Mouse (Mus musculus) ES-E14 (cell line): Measurements from ENCODE around the gene Prss3. TPM values are rescaled to one million over a fixed set of nuclear protein-coding genes. Genes with fewer than 3 reads are reported as not detected.

Experiments
- DNase-seq: peaks from one replicate; pipeline ENCODE4 v3.0.0-alpha.2; 2013; ENCODE audit warnings: low read depth, low spot score
- H3K27ac ChIP-seq: 2 replicates; pipeline ENCODE4 v1.5.1; 2012; ENCODE audit warnings: low read depth, mild to moderate bottlenecking, low read length, moderate library complexity, mixed read lengths; ENCODE audit not compliant: poor library complexity, insufficient read depth, severe bottlenecking
- H3K36me3 ChIP-seq: 2 replicates; pipeline ENCODE4 v1.6.1; 2012; ENCODE audit warnings: mild to moderate bottlenecking, low read length, moderate library complexity, mixed read lengths; ENCODE audit not compliant: control insufficient read depth, poor library complexity, insufficient read depth, severe bottlenecking
- H3K4me1 ChIP-seq, 2 experiments: fragments of 150-350 bp in 1 of 2; sonication (generic) in 1 of 2; 2 replicates each; pipeline ENCODE4 v1.6.1; 2012; ENCODE audit warnings: low read length in 2 of 2, mild to moderate bottlenecking in 1 of 2, mixed read lengths in 1 of 2; ENCODE audit not compliant: control insufficient read depth in 2 of 2, insufficient read depth in 2 of 2, poor library complexity in 1 of 2
- H3K4me3 ChIP-seq, 2 experiments: fragments of 150-350 bp in 1 of 2; sonication (generic) in 1 of 2; 2 replicates each; pipeline ENCODE4 v1.5.1; 2012; ENCODE audit warnings: low read length in 2 of 2, low read depth in 1 of 2, mild to moderate bottlenecking in 1 of 2, mixed read lengths in 1 of 2; ENCODE audit not compliant: insufficient read depth in 1 of 2, poor library complexity in 1 of 2, severe bottlenecking in 1 of 2
- H3K9ac ChIP-seq: 2 replicates; pipeline ENCODE4 v1.6.1; 2012; ENCODE audit warnings: low read depth, mild to moderate bottlenecking, low read length, mixed read lengths; ENCODE audit not compliant: poor library complexity, insufficient read depth, severe bottlenecking
- H3K9me3 ChIP-seq: fragments of 150-350 bp; sonication (generic); 2 replicates; pipeline ENCODE4 v1.6.1; 2012; ENCODE audit warnings: low read depth, mild to moderate bottlenecking, low read length; ENCODE audit not compliant: control insufficient read depth, insufficient read depth
- CHD2 ChIP-seq: IDR thresholded peaks from 2 replicates; pipeline ENCODE4 v1.6.1; 2014; ENCODE audit warnings: mild to moderate bottlenecking, low read depth, low read length, inconsistent platforms
- HCFC1 ChIP-seq: IDR thresholded peaks from 2 replicates; pipeline ENCODE4 v1.6.1; 2012; ENCODE audit warnings: low read length, inconsistent platforms, borderline replicate concordance; ENCODE audit not compliant: insufficient read depth
- MAFK ChIP-seq: IDR thresholded peaks from 2 replicates; pipeline ENCODE4 v1.6.1; 2014; ENCODE audit warnings: mild to moderate bottlenecking, low read depth, low read length, inconsistent platforms; ENCODE audit not compliant: insufficient read depth
- ZC3H11A ChIP-seq: IDR thresholded peaks from 2 replicates; pipeline ENCODE4 v1.6.1; 2012; ENCODE audit warnings: low read depth, mild to moderate bottlenecking, inconsistent platforms, low read length, borderline replicate concordance
- ZNF384 ChIP-seq: IDR thresholded peaks from 2 replicates; pipeline ENCODE4 v1.6.1; 2012; ENCODE audit warnings: low read depth, low read length, inconsistent platforms
- in situ Hi-C, 2 experiments: fragments of 600-800 bp; cut with MboI; formaldehyde crosslinking; loops; one replicate each; pipeline ENCODE4 v1.15.1; 2025; ENCODE audit warnings: low sequenced_read_pairs in 2 of 2, inconsistent platforms in 1 of 2; ENCODE audit not compliant: unreplicated experiment in 2 of 2
- total RNA-seq: library from RNA; depleted of rRNA; stranded (reverse); fragments of 300-350 nt; gene quantifications from 2 replicates; pipeline ENCODE4 v1.2.3, GENCODE M21; 2012; rRNA removed

The Prss3 gene
- total RNA-seq, 1 experiment: not detected

GRCm38 (mm10) chr6:41353932-41354331 is 23.5 kb downstream of the Prss3 start, which contains the start of gene Try10:
TSS of gene Try10 (plus strand) at chr6:41354105.
- H3K4me1 ChIP-seq: no peaks in the 10 kb centered on the region
- H3K27ac ChIP-seq: no peak within 1 kb of the TSS
- no peak for TF ChIP-seq ZC3H11A
- TF ChIP-seq MAFK: no peak
- TF ChIP-seq HCFC1: no peak
- TF ChIP-seq CHD2: no peak
- TF ChIP-seq ZNF384: no peak
- H3K9me3 ChIP-seq: no peaks in the 10 kb centered on the region
- H3K36me3 ChIP-seq: no peaks in the 10 kb centered on the region
- no peak for DNase-seq
- no peak within 1 kb of the TSS for H3K4me3 ChIP-seq
- H3K9ac ChIP-seq: no peak within 1 kb of the TSS
- in situ Hi-C loops: no loop called here

Other genes with a start within 250 kb of the Prss3 start
- gene Try4, start 75.4 kb downstream of the Prss3 start, total RNA-seq: not detected in 2 replicates
- not detected in 2 replicates for gene Try5, start 60.8 kb downstream of the Prss3 start, total RNA-seq
- not detected in 2 replicates for gene Try10, start 23.6 kb downstream of the Prss3 start, total RNA-seq
- not detected in 2 replicates for gene Gm5771, start 14.7 kb upstream of the Prss3 start, total RNA-seq
- gene Gm10334, start 68.5 kb upstream of the Prss3 start, total RNA-seq: 0.26 TPM in 1 of 2 replicates, not detected in the other
- gene Prss1, start 81.3 kb upstream of the Prss3 start, total RNA-seq: not detected in 2 replicates
- not detected in 2 replicates for gene Prss2, start 144.1 kb upstream of the Prss3 start, total RNA-seq
- gene Ephb6, start 227.8 kb upstream of the Prss3 start, total RNA-seq: 5.4 and 5.8 TPM in 2 replicates